Mouse (Mus musculus) hindbrain, postnatal 0 days (tissue): ENCODE measurements around the gene Resp18. TPM values are rescaled to one million over a fixed set of nuclear protein-coding genes. Genes with fewer than 3 reads are reported as not detected.

Experiments
- ATAC-seq: fragments of 200-750 bp; cut with Nextera tagmentation; 2 replicates; pipeline ENCODE4 v1.8.0; 2017; ENCODE audit warnings: mild to moderate bottlenecking, moderate TSS enrichment, moderate library complexity
- DNase-seq: peaks from one replicate; pipeline ENCODE4 v3.0.0-alpha.2; 2015; ENCODE audit warnings: low spot score
- H3K27ac ChIP-seq: fragments of 300-500 bp; sonication (generic); 2 replicates; pipeline ENCODE4 v1.5.1; 2014; ENCODE audit warnings: mild to moderate bottlenecking
- H3K27me3 ChIP-seq: fragments of 300-500 bp; sonication (generic); 2 replicates; pipeline ENCODE4 v1.6.1; 2014; ENCODE audit warnings: low read length, mixed read lengths; ENCODE audit not compliant: insufficient read depth
- H3K36me3 ChIP-seq: fragments of 300-500 bp; sonication (generic); 2 replicates; pipeline ENCODE4 v1.6.1; 2014; ENCODE audit warnings: low read length, mixed read lengths; ENCODE audit not compliant: insufficient read depth
- H3K4me1 ChIP-seq: fragments of 300-500 bp; sonication (generic); 2 replicates; pipeline ENCODE4 v1.6.1; 2014; ENCODE audit warnings: antibody characterized with exemption, low read length, mixed read lengths; ENCODE audit not compliant: insufficient read depth
- H3K4me2 ChIP-seq: fragments of 300-500 bp; sonication (generic); 2 replicates; pipeline ENCODE4 v1.6.1; 2014; ENCODE audit warnings: low read depth, mild to moderate bottlenecking, low read length, moderate library complexity, mixed read lengths
- H3K4me3 ChIP-seq: fragments of 300-500 bp; sonication (generic); 2 replicates; pipeline ENCODE4 v1.5.1; 2014; ENCODE audit warnings: low read length
- H3K9ac ChIP-seq: fragments of 300-500 bp; sonication (generic); replicated peaks from 2 replicates; pipeline ENCODE4 v1.6.1; 2014; ENCODE audit warnings: mild to moderate bottlenecking, low read length, moderate library complexity, mixed read lengths
- H3K9me3 ChIP-seq: fragments of 300-500 bp; sonication (generic); 2 replicates; pipeline ENCODE4 v1.6.1; 2016; ENCODE audit warnings: low read length, mixed read lengths
- CTCF ChIP-seq: IDR thresholded peaks from 2 replicates; pipeline ENCODE4 v1.5.1; 2016; ENCODE audit warnings: antibody characterized with exemption, control low read depth, low read depth
- WGBS: fragments of 180-500 bp; shearing (Covaris S2); extraction: QIAGEN DNeasy Blood & Tissue Kit; methylation state at CpG from one replicate; pipeline ENCODE4 v1.1.7; 2014; 5-methylcytosine and 5-hydroxymethylcytosine counted together
- polyA plus RNA-seq: library from polyadenylated mRNA; unstranded; fragments of >200 nt; fragmentation: Nextera tagmentation; extraction: Ambion mirVana; gene quantifications from 2 replicates; pipeline ENCODE4 v1.2.1, GENCODE M21; 2015
- total RNA-seq: library from RNA; depleted of rRNA; stranded (reverse); fragments of >200 nt; gene quantifications from 2 replicates; pipeline ENCODE4 v1.2.3, GENCODE M21; 2014

The Resp18 gene
- total and polyA plus RNA-seq, 2 experiments from 2014 or later, result 298 to 394 TPM

- H3K27me3 ChIP-seq, result no peaks in the 10 kb centered on the region
- DNase-seq (no peak), ATAC-seq (no peak)
- no peak for TF ChIP-seq CTCF
- H3K4me3 ChIP-seq, result no peak overlapping the region
- H3K4me1 ChIP-seq, result no peaks in the 10 kb centered on the region; the same call in 1 of the 2 replicates
- H3K27ac ChIP-seq, result no peak overlapping the region
- no peaks in the 10 kb centered on the region for H3K9me3 ChIP-seq
- H3K36me3 ChIP-seq, result no peaks in the 10 kb centered on the region; the same call in 1 of the 2 replicates
- WGBS, result 71% methylated on average over 10 of the region's 10 CpGs
- H3K9ac ChIP-seq, result no peak overlapping the region
- no peak overlapping the region for H3K4me2 ChIP-seq
Observed at GRCm38 (mm10) chr1:75255516-75256046, 22.6 kb downstream of the Resp18 start.

- Histone ChIP-seq H3K9ac (0 out of 2 replicates have a peak overlapping the region, but pooled peaks have one; percentile 21), H3K4me1 (no peaks in the 10 kb centered on the region; the same call in 1 of the 2 replicates), H3K27me3 (no peaks in the 10 kb centered on the region), H3K27ac (no peak overlapping the region), H3K4me2 (no peak overlapping the region), H3K4me3 (no peak overlapping the region), H3K36me3 (no peaks in the 10 kb centered on the region; the same call in 1 of the 2 replicates), H3K9me3 (no peaks in the 10 kb centered on the region)
- WGBS, result 39% methylated on average over 8 of the region's 8 CpGs
- ATAC-seq (0 out of 2 replicates have a peak, but pooled peaks have one; percentile 13), DNase-seq (no peak)
- TF ChIP-seq CTCF, result no peak
Observed at GRCm38 (mm10) chr1:75254625-75255013, 23.6 kb downstream of the Resp18 start.

GRCm38 (mm10) chr1:75253849-75254624 is 24.2 kb downstream of the Resp18 start:
- Histone ChIP-seq H3K9ac (0 out of 2 replicates have a peak overlapping the region, but pooled peaks have one; percentile 21), H3K9me3 (no peaks in the 10 kb centered on the region), H3K27me3 (no peaks in the 10 kb centered on the region), H3K27ac (no peak overlapping the region), H3K36me3 (no peaks in the 10 kb centered on the region; the same call in 1 of the 2 replicates), H3K4me1 (no peaks in the 10 kb centered on the region; the same call in 1 of the 2 replicates), H3K4me2 (no peak overlapping the region), H3K4me3 (no peak overlapping the region)
- 63% methylated on average over 16 of the region's 16 CpGs for WGBS
- peak; percentile 86 for DNase-seq
- TF ChIP-seq CTCF, result peak; percentile 92
- ATAC-seq, result 0 out of 2 replicates have a peak, but pooled peaks have one; percentile 11

- WGBS, result 76% methylated on average over 16 of the region's 16 CpGs
Observed at GRCm38 (mm10) chr1:75253029-75253428, 25.2 kb downstream of the Resp18 start.

GRCm38 (mm10) chr1:75252308-75252707 is 25.9 kb downstream of the Resp18 start:
- Histone ChIP-seq H3K36me3 (no peaks in the 10 kb centered on the region; the same call in 1 of the 2 replicates), H3K27ac (no peak overlapping the region), H3K27me3 (no peaks in the 10 kb centered on the region), H3K4me2 (no peak overlapping the region), H3K9me3 (no peaks in the 10 kb centered on the region), H3K4me3 (no peak overlapping the region), H3K9ac (no peak overlapping the region), H3K4me1 (no peaks in the 10 kb centered on the region; the same call in 1 of the 2 replicates)
- 70% methylated on average over 13 of the region's 13 CpGs for WGBS
- TF ChIP-seq CTCF, result no peak
- DNase-seq (no peak), ATAC-seq (no peak)

More at GRCm38 (mm10) chr1:75253029-75253428, 25.2 kb downstream of the Resp18 start:
- no peaks in the 10 kb centered on the region; the same call in 1 of the 2 replicates for H3K36me3 ChIP-seq
- H3K27ac ChIP-seq, result no peak overlapping the region
- H3K27me3 ChIP-seq, result no peaks in the 10 kb centered on the region
- no peak for ATAC-seq
- H3K9ac ChIP-seq, result no peak overlapping the region
- no peak overlapping the region for H3K4me2 ChIP-seq
- peak; percentile 35 for TF ChIP-seq CTCF
- H3K4me1 ChIP-seq, result no peaks in the 10 kb centered on the region; the same call in 1 of the 2 replicates
- no peak for DNase-seq
- H3K4me3 ChIP-seq, result no peak overlapping the region
- no peaks in the 10 kb centered on the region for H3K9me3 ChIP-seq

GRCm38 (mm10) chr1:75251112-75251970 is 26.9 kb downstream of the Resp18 start:
- peak; percentile 86 for TF ChIP-seq CTCF
- Histone ChIP-seq H3K9ac (no peak overlapping the region), H3K4me3 (0 out of 2 replicates have a peak overlapping the region, but pooled peaks have one; percentile 13), H3K4me1 (no peaks in the 10 kb centered on the region; the same call in 1 of the 2 replicates), H3K36me3 (no peaks in the 10 kb centered on the region; the same call in 1 of the 2 replicates), H3K9me3 (no peaks in the 10 kb centered on the region), H3K27ac (peak overlapping the region; percentile 60; the same call in 1 of the 2 replicates), H3K27me3 (no peaks in the 10 kb centered on the region), H3K4me2 (peak overlapping the region; percentile 45)
- 6% methylated on average over 22 of the region's 22 CpGs for WGBS
- ATAC-seq (peak; percentile 22; the same call in 1 of the 2 replicates), DNase-seq (peak; percentile 80)
